23 mouse cellular contexts compared by ENCODE assay signal in the genomic region with DNA sequence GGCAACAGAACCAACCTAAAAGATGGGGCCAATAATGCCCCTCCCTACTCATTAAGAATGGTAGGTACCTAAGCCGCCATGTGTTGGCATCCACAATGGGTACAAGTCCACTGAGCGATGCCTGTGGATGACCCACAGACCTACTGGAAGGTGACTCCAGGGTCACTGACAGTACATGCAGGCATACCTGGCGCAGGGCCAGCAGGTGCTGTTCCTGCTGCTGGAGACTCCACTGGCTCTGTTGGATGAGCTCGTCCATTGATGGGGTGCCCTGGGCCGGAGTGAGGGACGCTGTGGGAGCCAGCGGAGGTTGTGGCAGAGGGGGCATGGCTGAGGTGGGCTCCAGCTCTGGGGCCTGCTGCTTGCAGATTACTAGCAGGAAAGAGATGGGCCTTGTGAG. TPM values are rescaled to one million over a fixed set of nuclear protein-coding genes. Genes with fewer than 3 reads are reported as not detected.
DNase-seq lines count a peak whose midpoint lies in the region; ATAC-seq and TF ChIP-seq lines count a peak whose summit lies in the region.
"Had no signal": no experiment of that assay in that cellular context is flagged by ENCODE, and none has a peak within 500 bp of the region (broad histone marks: within the 10 kb centered on the region; RNA-seq: fewer than 3 reads in every experiment).

No protein-coding gene starts in this region.

- no peak overlapping the region for H3K27ac ChIP-seq in kidney, adult 2 months (ENCODE audit: insufficient read depth, low read depth, low read length)
- no peak overlapping the region for H3K27ac ChIP-seq in liver, postnatal 0 days (ENCODE audit: low read depth)
- H3K27ac ChIP-seq: embryonic facial prominence, embryonic 10.5 days; forebrain, embryonic 13.5 days; heart, embryonic 13.5 days; hindbrain, embryonic 12.5 days had no signal

- no peak overlapping the region for H3K4me2 ChIP-seq in liver, postnatal 0 days (ENCODE audit: low read depth, low read length)
- H3K4me2 ChIP-seq: forebrain, embryonic 13.5 days; heart, embryonic 13.5 days; hindbrain, embryonic 12.5 days had no signal

- peaks cover 4% of the 10 kb centered on the region; the same call in 1 of the 2 replicates for H3K4me1 ChIP-seq in kidney, adult 2 months (ENCODE audit: control insufficient read depth, insufficient read depth, low read length)
- peaks cover 19% of the 10 kb centered on the region for H3K4me1 ChIP-seq in liver, postnatal 0 days (ENCODE audit: insufficient read depth)

- no peak for TF ChIP-seq CTCF in kidney, adult 2 months (conservative IDR thresholded peaks at IDR 0.05; ENCODE audit: insufficient read depth, insufficient read length, low read depth, low read length)
- no peak for TF ChIP-seq CTCF in liver, postnatal 0 days (IDR thresholded peaks at IDR 0.05; ENCODE audit: low read depth)

- TF ChIP-seq POLR2A in kidney, adult 2 months (IDR thresholded peaks at IDR 0.05; ENCODE audit: low read depth, low read length) = no peak

- H3K36me3 ChIP-seq in kidney, adult 2 months (ENCODE audit: control insufficient read depth, insufficient read depth, low read length) = peaks cover 16% of the 10 kb centered on the region
- H3K36me3 ChIP-seq in liver, postnatal 0 days (replicated peaks; ENCODE audit: insufficient read depth, low read length) = peaks cover 69% of the 10 kb centered on the region

- no peak for ATAC-seq in liver, postnatal 0 days
- ATAC-seq: activated CD4-positive, CD25-positive, alpha-beta regulatory T cell, adult 4 months; forebrain, embryonic 13.5 days; forebrain, postnatal 0 days; hindbrain, embryonic 16.5 days; inflammation-experienced regulatory T-cells, adult 6 months; Patski had no signal

- H3K9ac ChIP-seq in liver, postnatal 0 days (replicated peaks) = no peak overlapping the region
- H3K9ac ChIP-seq: forebrain, embryonic 13.5 days; forebrain, postnatal 0 days; heart, embryonic 13.5 days; hindbrain, embryonic 12.5 days had no signal

- H3K9me3 ChIP-seq in liver, postnatal 0 days (ENCODE audit: low read length) = no peaks in the 10 kb centered on the region
- H3K9me3 ChIP-seq: embryonic facial prominence, embryonic 10.5 days; forebrain, embryonic 13.5 days; heart, embryonic 13.5 days; hindbrain, embryonic 12.5 days had no signal

- WGBS in kidney, adult 2 months = 85% methylated on average over 7 of the region's 7 CpGs
- 86% methylated on average over 7 of the region's 7 CpGs for WGBS in liver, postnatal 0 days (ENCODE audit: insufficient replicate concordance)

- peak; percentile 33 to 37 for DNase-seq in cerebellum, postnatal 10 days
- DNase-seq in cerebellum, adult 9-10 months = no peak
- peak; percentile 39 for DNase-seq in kidney, adult 2 months
- no peak for DNase-seq in kidney, adult 18-20 months
- DNase-seq in liver, postnatal 0 days = peak; percentile 44
- no peak for DNase-seq in liver
- DNase-seq in kidney, postnatal 36 days = peak; percentile 20 to 68
- DNase-seq: adrenal gland, adult 2 months; adrenal gland, postnatal 36 days; cerebellum, adult 11 months; forebrain, postnatal 0 days; gastrocnemius, adult 2 months; gastrocnemius, postnatal 25 days; heart, postnatal 4 days had no signal

- H3K4me3 ChIP-seq in kidney, adult 2 months (ENCODE audit: insufficient read depth, low read depth, low read length) = no peak overlapping the region
- H3K4me3 ChIP-seq in liver, postnatal 0 days (ENCODE audit: low read depth, low read length) = no peak overlapping the region
- H3K4me3 ChIP-seq: embryonic facial prominence, embryonic 10.5 days; forebrain, embryonic 13.5 days; gastrocnemius, adult 2 months; heart, embryonic 13.5 days; hindbrain, embryonic 12.5 days had no signal

- no peak for TF ChIP-seq EP300 in liver, postnatal 0 days (IDR thresholded peaks at IDR 0.05; ENCODE audit: low read depth)

- H3K27me3 ChIP-seq in kidney, adult 2 months (replicated peaks; ENCODE audit: control insufficient read depth, insufficient read depth, low read length) = no peaks in the 10 kb centered on the region
- no peaks in the 10 kb centered on the region for H3K27me3 ChIP-seq in liver, postnatal 0 days (ENCODE audit: insufficient read depth, low read length)
- H3K27me3 ChIP-seq: CH12.LX; forebrain, embryonic 13.5 days; heart, embryonic 13.5 days; hindbrain, embryonic 12.5 days; Patski had no signal

RNA-seq across cellular contexts. Expression of a gene that starts 4.3 kb away (rescaled TPM):
- 33.5 and 35.7 TPM in 2 replicates for polyA plus RNA-seq in kidney, adult 2 months (2012; rRNA removed)
- polyA plus RNA-seq in liver, postnatal 0 days (2015; fragmentation: Nextera tagmentation; extraction: Ambion mirVana) = 9.2 and 11.2 TPM in 2 replicates

RNA-seq across cellular contexts. Expression of a gene that starts 21.7 kb away (rescaled TPM):
- 52.7 and 67.5 TPM in 2 replicates for polyA plus RNA-seq in kidney, adult 2 months (2012; rRNA removed)
- 5.8 and 6.0 TPM in 2 replicates for polyA plus RNA-seq in liver, postnatal 0 days (2015; fragmentation: Nextera tagmentation; extraction: Ambion mirVana)

RNA-seq across cellular contexts. Expression of a gene that starts 27.0 kb away (rescaled TPM):
- polyA plus RNA-seq in kidney, adult 2 months (2012; rRNA removed) = 6.8 and 7.2 TPM in 2 replicates
- polyA plus RNA-seq in liver, postnatal 0 days (2015; fragmentation: Nextera tagmentation; extraction: Ambion mirVana) = 2.1 and 2.2 TPM in 2 replicates

RNA-seq across cellular contexts. Expression of a gene that starts 27.0 kb away (rescaled TPM):
- polyA plus RNA-seq in kidney, adult 2 months (2012; rRNA removed) = 0.77 TPM in 2 replicates
- 0.46 and 0.72 TPM in 2 replicates for polyA plus RNA-seq in liver, postnatal 0 days (2015; fragmentation: Nextera tagmentation; extraction: Ambion mirVana)

RNA-seq across cellular contexts. Expression of a gene that starts 49.4 kb away (rescaled TPM):
- 30.3 and 31.9 TPM in 2 replicates for polyA plus RNA-seq in kidney, adult 2 months (2012; rRNA removed)
- polyA plus RNA-seq in liver, postnatal 0 days (2015; fragmentation: Nextera tagmentation; extraction: Ambion mirVana) = 9.3 and 10.1 TPM in 2 replicates

Comparison
In these comparisons a context has a peak if more than half of its experiments do, and no peak if none do; other contexts are left out.
1. DNase-seq: peak in cerebellum, postnatal 10 days (2 of 2), kidney, adult 2 months (single experiment), liver, postnatal 0 days (single experiment) and kidney, postnatal 36 days (2 of 2); none in cerebellum, adult 9-10 months (single experiment), kidney, adult 18-20 months (single experiment) and liver (single experiment).